Mouse (Mus musculus): ENCODE data around the gene Cuta.
"Not testable (repeated sequence)": the region's sequence is repeated elsewhere in the genome, so short reads cannot be mapped to it uniquely, and the experiment has no call there.

Gene Cuta

GRCm38 (mm10) chr17:26939178-26939972 is at the start of gene Cuta:
TSS of gene Cuta (minus strand) at chr17:26939569.
- peak; percentile 100 for DNase-seq (ENCODE audit: inconsistent age in 2 of 2, low spot score in 1 of 2)

- DNase-seq (ENCODE audit: inconsistent age in 2 of 2, low spot score in 1 of 2): no peak
Observed at GRCm38 (mm10) chr17:26985503-26986179, 46.3 kb upstream of the Cuta start.

- no peak for DNase-seq (ENCODE audit: inconsistent age in 2 of 2, low spot score in 1 of 2)
Observed at GRCm38 (mm10) chr17:26983382-26983781, 44.0 kb upstream of the Cuta start.

- DNase-seq (ENCODE audit: inconsistent age in 2 of 2, low spot score in 1 of 2): no peak
Observed at GRCm38 (mm10) chr17:26981050-26981449, 41.7 kb upstream of the Cuta start.

- no peak for DNase-seq (ENCODE audit: inconsistent age in 2 of 2, low spot score in 1 of 2)
Observed at GRCm38 (mm10) chr17:26979426-26979825, 40.1 kb upstream of the Cuta start.

- DNase-seq (ENCODE audit: inconsistent age in 2 of 2, low spot score in 1 of 2): not testable (repeated sequence)
Observed at GRCm38 (mm10) chr17:26977354-26977753, 38.0 kb upstream of the Cuta start.

- DNase-seq (ENCODE audit: inconsistent age in 2 of 2, low spot score in 1 of 2): no peak
Observed at GRCm38 (mm10) chr17:26975415-26975814, 36.0 kb upstream of the Cuta start.

- no peak for DNase-seq (ENCODE audit: inconsistent age in 2 of 2, low spot score in 1 of 2)
Observed at GRCm38 (mm10) chr17:26974547-26974946, 35.2 kb upstream of the Cuta start.

- peak; percentile 97 to 98 for DNase-seq (ENCODE audit: inconsistent age in 2 of 2, low spot score in 1 of 2)
Observed at GRCm38 (mm10) chr17:26972703-26973574, 33.6 kb upstream of the Cuta start, which contains the start of gene Zbtb9. TSS of gene Zbtb9 (plus strand) at chr17:26973167.

- no peak for DNase-seq (ENCODE audit: inconsistent age in 2 of 2, low spot score in 1 of 2)
Observed at GRCm38 (mm10) chr17:26972107-26972506, 32.7 kb upstream of the Cuta start.

GRCm38 (mm10) chr17:26971247-26971905 is 32.0 kb upstream of the Cuta start:
- DNase-seq (ENCODE audit: inconsistent age in 2 of 2, low spot score in 1 of 2): no peak

GRCm38 (mm10) chr17:26970221-26970620 is 30.9 kb upstream of the Cuta start:
- no peak for DNase-seq (ENCODE audit: inconsistent age in 2 of 2, low spot score in 1 of 2)

- no peak for DNase-seq (ENCODE audit: inconsistent age in 2 of 2, low spot score in 1 of 2)
Observed at GRCm38 (mm10) chr17:26969257-26969656, 29.9 kb upstream of the Cuta start.

GRCm38 (mm10) chr17:26968200-26968611 is 28.8 kb upstream of the Cuta start:
- no peak for DNase-seq (ENCODE audit: inconsistent age in 2 of 2, low spot score in 1 of 2)

GRCm38 (mm10) chr17:26967477-26967876 is 28.1 kb upstream of the Cuta start:
- DNase-seq (ENCODE audit: inconsistent age in 2 of 2, low spot score in 1 of 2): no peak

GRCm38 (mm10) chr17:26966993-26967392 is 27.6 kb upstream of the Cuta start:
- DNase-seq (ENCODE audit: inconsistent age in 2 of 2, low spot score in 1 of 2): no peak

- no peak for DNase-seq (ENCODE audit: inconsistent age in 2 of 2, low spot score in 1 of 2)
Observed at GRCm38 (mm10) chr17:26961572-26962240, 22.3 kb upstream of the Cuta start.

- no peak for DNase-seq (ENCODE audit: inconsistent age in 2 of 2, low spot score in 1 of 2)
Observed at GRCm38 (mm10) chr17:26959815-26960214, 20.4 kb upstream of the Cuta start.

GRCm38 (mm10) chr17:26958880-26959279 is 19.5 kb upstream of the Cuta start:
- no peak for DNase-seq (ENCODE audit: inconsistent age in 2 of 2, low spot score in 1 of 2)

- peak in 1 of 2 experiments; percentile 4 for DNase-seq (ENCODE audit: inconsistent age in 2 of 2, low spot score in 1 of 2)
Observed at GRCm38 (mm10) chr17:26957872-26958271, 18.5 kb upstream of the Cuta start.
